Mouse (Mus musculus): Measurements from ENCODE around the gene Sox13. TPM values are rescaled to one million over a fixed set of nuclear protein-coding genes. Genes with fewer than 3 reads are reported as not detected.

The Sox13 gene
- polyA plus RNA-seq, 1 experiment from 2014 or later: 6.0 TPM

DNA sequence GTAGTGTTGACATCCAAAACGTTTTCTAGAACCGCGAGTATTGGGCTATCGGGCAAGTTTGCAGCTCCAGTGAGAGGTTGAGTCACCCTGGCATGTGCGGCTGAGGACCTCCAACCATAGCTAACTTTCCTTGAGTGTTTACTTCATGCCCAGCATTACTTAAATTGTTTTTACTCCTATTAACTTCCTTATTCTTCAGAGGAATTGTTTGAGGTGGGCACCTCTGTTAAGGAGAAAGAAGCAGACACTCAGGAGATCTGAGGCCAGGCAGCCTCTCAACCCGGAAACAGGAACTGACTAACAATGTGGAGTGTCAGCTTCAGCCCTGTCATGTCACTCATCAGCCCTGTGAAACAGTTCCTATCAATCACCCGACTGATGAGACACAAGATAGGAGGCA lies 17.6 kb downstream of the Sox13 start:
- DNase-seq (ENCODE audit: low spot score) (no peak), ATAC-seq (ENCODE audit: insufficient number of reproducible peaks, low FRiP score, low TSS enrichment, low read depth) (no peak)
- Histone ChIP-seq H3K4me1 (ENCODE audit: control insufficient read depth, insufficient read depth, low read length) (peaks cover 18% of the 10 kb centered on the region), H3K27me3 (ENCODE audit: control insufficient read depth, insufficient read depth, low read length) (no peaks in the 10 kb centered on the region), H3K9me3 (ENCODE audit: control insufficient read depth, low read length) (no peaks in the 10 kb centered on the region), H3K36me3 (ENCODE audit: control insufficient read depth, insufficient read depth, low read length) (no peaks in the 10 kb centered on the region), H3K4me3 (ENCODE audit: low read depth, low read length) (no peak overlapping the region), H3K4me2 (ENCODE audit: low read depth, severe bottlenecking) (no peak overlapping the region), H3K9ac (ENCODE audit: low read length) (no peak overlapping the region), H3K27ac (replicated peaks; ENCODE audit: low read depth, low read length) (no peak overlapping the region; the same call in 1 of the 2 replicates)
- 86% methylated on average over 7 of the region's 7 CpGs for WGBS

- Histone ChIP-seq H3K27ac (replicated peaks; ENCODE audit: low read depth, low read length) (no peak overlapping the region), H3K9me3 (ENCODE audit: control insufficient read depth, low read length) (no peaks in the 10 kb centered on the region), H3K4me1 (ENCODE audit: control insufficient read depth, insufficient read depth, low read length) (peaks cover 11% of the 10 kb centered on the region), H3K36me3 (ENCODE audit: control insufficient read depth, insufficient read depth, low read length) (no peaks in the 10 kb centered on the region), H3K4me3 (ENCODE audit: low read depth, low read length) (no peak overlapping the region), H3K4me2 (ENCODE audit: low read depth, severe bottlenecking) (no peak overlapping the region), H3K9ac (ENCODE audit: low read length) (no peak overlapping the region), H3K27me3 (ENCODE audit: control insufficient read depth, insufficient read depth, low read length) (no peaks in the 10 kb centered on the region)
- no peak for DNase-seq (ENCODE audit: low spot score)
- WGBS: 89% methylated on average over 4 of the region's 4 CpGs
- no peak for ATAC-seq (ENCODE audit: insufficient number of reproducible peaks, low FRiP score, low TSS enrichment, low read depth)
Observed at GRCm38 (mm10) chr1:133404005-133404404, 20.2 kb downstream of the Sox13 start.

- peaks cover 8% of the 10 kb centered on the region for H3K4me1 ChIP-seq (ENCODE audit: control insufficient read depth, insufficient read depth, low read length)
- 65% methylated on average over 13 of the region's 13 CpGs for WGBS
Observed at GRCm38 (mm10) chr1:133400014-133400725, 24.0 kb downstream of the Sox13 start.

GRCm38 (mm10) chr1:133397483-133398237 lies 26.5 kb downstream of the Sox13 start:
- WGBS: 15% methylated on average over 17 of the region's 17 CpGs
- H3K9ac ChIP-seq (ENCODE audit: low read length): peak overlapping the region; percentile 56
- no peaks in the 10 kb centered on the region for H3K36me3 ChIP-seq (ENCODE audit: control insufficient read depth, insufficient read depth, low read length)
- peaks cover 8% of the 10 kb centered on the region for H3K4me1 ChIP-seq (ENCODE audit: control insufficient read depth, insufficient read depth, low read length)
- ATAC-seq (ENCODE audit: insufficient number of reproducible peaks, low FRiP score, low TSS enrichment, low read depth) (no peak), DNase-seq (ENCODE audit: low spot score) (peak; percentile 47)
- H3K4me3 ChIP-seq (ENCODE audit: low read depth, low read length): no peak overlapping the region
- peak overlapping the region; percentile 12; the same call in 1 of the 2 replicates for H3K4me2 ChIP-seq (ENCODE audit: low read depth, severe bottlenecking)
- H3K9me3 ChIP-seq (ENCODE audit: control insufficient read depth, low read length): no peaks in the 10 kb centered on the region
- H3K27me3 ChIP-seq (ENCODE audit: control insufficient read depth, insufficient read depth, low read length): no peaks in the 10 kb centered on the region
- peak overlapping the region; percentile 74 for H3K27ac ChIP-seq (replicated peaks; ENCODE audit: low read depth, low read length)

More at GRCm38 (mm10) chr1:133400014-133400725, 24.0 kb downstream of the Sox13 start:
- Histone ChIP-seq H3K4me2 (ENCODE audit: low read depth, severe bottlenecking) (no peak overlapping the region), H3K4me3 (ENCODE audit: low read depth, low read length) (no peak overlapping the region), H3K27me3 (ENCODE audit: control insufficient read depth, insufficient read depth, low read length) (no peaks in the 10 kb centered on the region), H3K9me3 (ENCODE audit: control insufficient read depth, low read length) (no peaks in the 10 kb centered on the region), H3K36me3 (ENCODE audit: control insufficient read depth, insufficient read depth, low read length) (no peaks in the 10 kb centered on the region), H3K9ac (ENCODE audit: low read length) (no peak overlapping the region), H3K27ac (replicated peaks; ENCODE audit: low read depth, low read length) (no peak overlapping the region)
- ATAC-seq (ENCODE audit: insufficient number of reproducible peaks, low FRiP score, low TSS enrichment, low read depth) (no peak), DNase-seq (ENCODE audit: low spot score) (no peak)

GRCm38 (mm10) chr1:133397094-133397482 lies 27.1 kb downstream of the Sox13 start:
- ATAC-seq (ENCODE audit: insufficient number of reproducible peaks, low FRiP score, low TSS enrichment, low read depth) (no peak), DNase-seq (ENCODE audit: low spot score) (no peak)
- no peak overlapping the region for H3K9ac ChIP-seq (ENCODE audit: low read length)
- H3K36me3 ChIP-seq (ENCODE audit: control insufficient read depth, insufficient read depth, low read length): no peaks in the 10 kb centered on the region; the same call in 1 of the 2 replicates
- no peaks in the 10 kb centered on the region for H3K9me3 ChIP-seq (ENCODE audit: control insufficient read depth, low read length)
- no peak overlapping the region for H3K4me2 ChIP-seq (ENCODE audit: low read depth, severe bottlenecking)
- H3K4me3 ChIP-seq (ENCODE audit: low read depth, low read length): no peak overlapping the region
- peaks cover 8% of the 10 kb centered on the region for H3K4me1 ChIP-seq (ENCODE audit: control insufficient read depth, insufficient read depth, low read length)
- no peak overlapping the region; the same call in 1 of the 2 replicates for H3K27ac ChIP-seq (replicated peaks; ENCODE audit: low read depth, low read length)
- no peaks in the 10 kb centered on the region for H3K27me3 ChIP-seq (ENCODE audit: control insufficient read depth, insufficient read depth, low read length)
- 83% methylated on average over 5 of the region's 5 CpGs for WGBS

DNA sequence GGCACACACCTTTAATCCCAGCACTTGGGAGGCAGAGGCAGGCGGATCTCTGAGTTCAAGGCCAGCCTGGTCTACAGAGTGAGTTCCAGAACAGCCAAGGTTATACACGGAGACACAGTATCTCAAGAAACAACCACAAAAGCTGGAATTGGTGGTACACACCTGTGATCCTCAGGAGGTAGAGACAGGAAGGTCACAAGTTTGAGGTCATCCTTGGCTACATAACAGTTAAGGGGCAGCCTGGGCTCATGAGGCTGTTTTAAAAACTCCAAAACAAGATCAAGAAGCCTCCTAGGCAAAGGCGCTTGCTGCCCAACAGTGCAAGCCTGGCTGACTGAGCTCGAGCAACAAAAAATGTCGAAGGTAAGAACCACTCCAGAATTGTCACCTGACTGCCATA lies 27.5 kb downstream of the Sox13 start:
- Histone ChIP-seq H3K9ac (ENCODE audit: low read length) (no peak overlapping the region), H3K4me2 (ENCODE audit: low read depth, severe bottlenecking) (no peak overlapping the region), H3K4me3 (ENCODE audit: low read depth, low read length) (no peak overlapping the region), H3K27me3 (ENCODE audit: control insufficient read depth, insufficient read depth, low read length) (no peaks in the 10 kb centered on the region), H3K4me1 (ENCODE audit: control insufficient read depth, insufficient read depth, low read length) (peaks cover 8% of the 10 kb centered on the region), H3K36me3 (ENCODE audit: control insufficient read depth, insufficient read depth, low read length) (peaks cover 4% of the 10 kb centered on the region; the same call in 1 of the 2 replicates), H3K9me3 (ENCODE audit: control insufficient read depth, low read length) (no peaks in the 10 kb centered on the region), H3K27ac (replicated peaks; ENCODE audit: low read depth, low read length) (no peak overlapping the region)
- DNase-seq (ENCODE audit: low spot score) (no peak), ATAC-seq (ENCODE audit: insufficient number of reproducible peaks, low FRiP score, low TSS enrichment, low read depth) (no peak)
- WGBS: 94% methylated on average over 5 of the region's 5 CpGs

DNA sequence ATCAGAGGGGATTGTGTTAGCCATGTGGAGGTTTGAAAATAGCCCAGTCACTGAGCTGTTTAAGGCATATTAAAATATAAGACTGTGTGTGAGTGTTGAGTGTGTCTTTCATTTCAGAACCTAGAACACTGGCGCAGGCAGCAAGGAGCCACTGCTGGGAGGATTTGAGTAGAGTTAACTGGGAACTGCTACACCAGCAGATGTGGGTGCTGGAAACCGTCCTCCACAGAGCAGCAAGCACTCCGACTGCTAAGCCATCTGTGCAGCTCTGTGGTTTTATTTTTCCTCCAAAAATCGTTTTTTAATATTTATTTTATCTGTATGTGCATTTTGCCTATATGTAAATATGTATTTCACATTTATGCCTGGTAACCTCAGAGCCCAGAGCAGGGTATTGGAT lies 29.5 kb downstream of the Sox13 start:
- no peak overlapping the region for H3K27ac ChIP-seq (replicated peaks; ENCODE audit: low read depth, low read length)
- H3K36me3 ChIP-seq (ENCODE audit: control insufficient read depth, insufficient read depth, low read length): peaks cover 5% of the 10 kb centered on the region; the same call in 1 of the 2 replicates
- no peak for DNase-seq (ENCODE audit: low spot score)
- H3K4me1 ChIP-seq (ENCODE audit: control insufficient read depth, insufficient read depth, low read length): peaks cover 8% of the 10 kb centered on the region
- no peak overlapping the region for H3K9ac ChIP-seq (ENCODE audit: low read length)
- WGBS: 75% methylated on average over 4 of the region's 4 CpGs
- H3K4me2 ChIP-seq (ENCODE audit: low read depth, severe bottlenecking): no peak overlapping the region
- ATAC-seq (ENCODE audit: insufficient number of reproducible peaks, low FRiP score, low TSS enrichment, low read depth): no peak
- no peaks in the 10 kb centered on the region for H3K9me3 ChIP-seq (ENCODE audit: control insufficient read depth, low read length)
- H3K27me3 ChIP-seq (ENCODE audit: control insufficient read depth, insufficient read depth, low read length): no peaks in the 10 kb centered on the region
- no peak overlapping the region for H3K4me3 ChIP-seq (ENCODE audit: low read depth, low read length)

DNA sequence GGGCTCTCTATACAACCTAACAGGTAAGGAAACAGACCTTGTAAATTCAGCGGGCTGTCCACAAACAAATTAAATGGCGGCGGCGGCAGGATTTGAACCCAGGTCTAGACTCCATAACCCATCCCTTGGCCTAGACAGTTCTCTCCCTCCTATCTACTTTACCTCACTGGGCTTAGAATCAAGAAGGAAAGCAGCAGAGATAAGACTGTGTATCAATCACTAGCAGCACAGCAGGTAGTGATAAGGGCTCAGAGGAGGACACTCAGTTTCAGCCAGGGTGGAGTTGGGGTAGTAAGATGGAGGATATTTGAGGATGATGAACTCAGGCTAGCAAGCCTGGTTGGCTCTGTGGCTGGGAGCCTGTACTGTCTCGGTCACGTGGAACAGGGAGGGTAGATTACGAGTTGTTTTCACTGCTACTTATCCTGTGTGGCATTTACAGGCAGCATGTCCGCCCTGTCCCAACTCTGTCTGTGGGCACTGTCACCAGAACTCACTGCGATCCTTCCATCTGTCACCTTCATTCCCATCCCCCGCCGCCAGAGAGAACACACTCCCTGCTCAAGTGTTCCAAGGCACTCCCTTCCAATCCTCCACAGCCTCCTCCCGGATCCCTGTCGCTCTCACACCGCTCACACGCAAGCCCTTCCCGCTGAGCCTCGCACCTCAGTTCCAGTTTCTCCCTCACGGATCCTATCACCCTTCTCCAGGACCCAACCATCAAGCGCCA lies 36.5 kb downstream of the Sox13 start:
- peaks cover 9% of the 10 kb centered on the region; the same call in 1 of the 2 replicates for H3K36me3 ChIP-seq (ENCODE audit: control insufficient read depth, insufficient read depth, low read length)
- no peaks in the 10 kb centered on the region for H3K27me3 ChIP-seq (ENCODE audit: control insufficient read depth, insufficient read depth, low read length)
- DNase-seq (ENCODE audit: low spot score) (no peak), ATAC-seq (ENCODE audit: insufficient number of reproducible peaks, low FRiP score, low TSS enrichment, low read depth) (no peak)
- no peak overlapping the region for H3K27ac ChIP-seq (replicated peaks; ENCODE audit: low read depth, low read length)
- H3K9me3 ChIP-seq (ENCODE audit: control insufficient read depth, low read length): no peaks in the 10 kb centered on the region
- no peak overlapping the region for H3K9ac ChIP-seq (ENCODE audit: low read length)
- H3K4me1 ChIP-seq (ENCODE audit: control insufficient read depth, insufficient read depth, low read length): no peaks in the 10 kb centered on the region
- H3K4me2 ChIP-seq (ENCODE audit: low read depth, severe bottlenecking): no peak overlapping the region
- H3K4me3 ChIP-seq (ENCODE audit: low read depth, low read length): no peak overlapping the region
- 59% methylated on average over 19 of the region's 19 CpGs for WGBS

All from limb, embryonic 11.5 days (tissue).